Mouse (Mus musculus): ENCODE measurements at regions not wholly inside any gene's neighbourhood (a gene's known extent, or its start where the extent isn't known, plus 50 kb on each side); places are given as distances from the start of the nearest gene placed in this dataset.
"Not testable (repeated sequence)": the region's sequence is repeated elsewhere in the genome, so short reads cannot be mapped to it uniquely, and the experiment has no call there.

DNA sequence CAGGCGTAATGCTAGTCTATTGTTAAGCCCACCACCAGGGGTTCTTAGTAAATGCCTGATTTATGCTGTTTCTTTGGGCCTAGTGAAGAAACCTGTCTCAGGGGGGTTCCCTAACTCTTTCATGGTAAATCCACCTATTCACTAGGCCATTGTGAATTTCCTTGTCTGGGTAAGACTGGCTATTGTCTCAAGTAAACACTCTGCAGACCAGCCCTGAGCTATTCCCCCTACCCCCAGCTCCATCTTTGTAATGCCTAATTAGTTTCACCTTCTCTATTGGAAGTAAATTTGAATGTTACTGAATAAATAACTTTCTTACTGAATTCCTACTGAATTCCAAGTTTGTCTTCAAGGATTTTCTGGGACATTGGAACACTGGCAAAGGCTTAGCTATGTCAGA, 656.2 kb downstream of the Hdgfl1 start:
- 41% methylated on average over 1 of the region's 1 CpGs for WGBS
- H3K27ac ChIP-seq (ENCODE audit: low read depth, low read length); H3K4me2 ChIP-seq (ENCODE audit: low read depth); H3K4me1 ChIP-seq (ENCODE audit: control insufficient read depth, insufficient read depth, low read length); H3K9me3 ChIP-seq (ENCODE audit: control insufficient read depth, low read length); DNase-seq (ENCODE audit: low spot score); H3K4me3 ChIP-seq (ENCODE audit: low read depth, low read length); H3K36me3 ChIP-seq (ENCODE audit: control insufficient read depth, insufficient read depth, low read length); H3K27me3 ChIP-seq (ENCODE audit: control insufficient read depth, insufficient read depth, low read length); H3K9ac ChIP-seq (ENCODE audit: low read length): not testable (repeated sequence)
- ATAC-seq (ENCODE audit: insufficient read depth, low FRiP score, low TSS enrichment) = 0 out of 2 replicates have a peak, but pooled peaks have one; percentile 58

DNA sequence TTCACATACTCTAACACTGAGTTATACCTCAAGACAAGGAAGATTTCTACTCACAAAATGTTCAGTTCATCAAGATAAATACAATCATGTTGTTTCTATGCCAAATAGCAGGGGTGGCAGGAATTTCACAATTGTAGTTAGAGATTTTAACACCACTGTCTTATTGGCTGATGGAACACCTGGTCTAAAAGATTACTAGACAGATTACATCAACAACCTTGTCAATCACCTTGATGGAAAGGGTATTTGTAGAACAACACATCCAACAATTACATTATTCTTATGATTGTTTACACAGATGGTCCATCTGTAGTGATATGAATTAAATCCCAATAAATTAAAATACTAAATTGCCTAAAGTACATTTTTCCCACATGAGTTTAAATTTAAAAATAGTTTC, 657.4 kb downstream of the Hdgfl1 start:
- Histone ChIP-seq H3K9me3 (ENCODE audit: control insufficient read depth, low read length) (no peaks in the 10 kb centered on the region), H3K4me3 (ENCODE audit: low read depth, low read length) (no peak overlapping the region), H3K27me3 (ENCODE audit: control insufficient read depth, insufficient read depth, low read length) (no peaks in the 10 kb centered on the region), H3K27ac (ENCODE audit: low read depth, low read length) (no peak overlapping the region), H3K9ac (ENCODE audit: low read length) (no peak overlapping the region), H3K36me3 (ENCODE audit: control insufficient read depth, insufficient read depth, low read length) (no peaks in the 10 kb centered on the region), H3K4me1 (ENCODE audit: control insufficient read depth, insufficient read depth, low read length) (no peaks in the 10 kb centered on the region), H3K4me2 (ENCODE audit: low read depth) (no peak overlapping the region)
- ATAC-seq (ENCODE audit: insufficient read depth, low FRiP score, low TSS enrichment) (no peak), DNase-seq (ENCODE audit: low spot score) (no peak)

DNA sequence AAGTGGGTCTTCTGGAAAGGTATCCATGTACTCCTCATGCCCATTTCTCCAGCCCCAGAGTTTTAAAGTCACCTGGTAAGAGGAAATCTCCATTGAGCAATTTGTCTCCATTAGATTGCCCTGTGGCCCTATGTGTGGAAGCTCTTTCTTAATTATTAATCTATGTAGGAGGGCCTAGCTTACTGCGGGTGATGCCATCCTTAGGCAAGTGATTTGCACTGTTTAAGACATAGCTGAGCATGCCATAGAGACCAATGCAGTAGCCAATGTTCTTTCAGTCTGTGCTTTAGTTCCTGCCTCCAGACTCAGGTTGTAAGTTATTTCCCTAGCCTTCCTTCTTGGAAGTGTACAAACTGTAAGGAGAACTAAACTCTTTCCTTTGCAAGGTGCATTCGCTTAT, 661.0 kb downstream of the Hdgfl1 start:
- no peak for DNase-seq (ENCODE audit: low spot score)

DNA sequence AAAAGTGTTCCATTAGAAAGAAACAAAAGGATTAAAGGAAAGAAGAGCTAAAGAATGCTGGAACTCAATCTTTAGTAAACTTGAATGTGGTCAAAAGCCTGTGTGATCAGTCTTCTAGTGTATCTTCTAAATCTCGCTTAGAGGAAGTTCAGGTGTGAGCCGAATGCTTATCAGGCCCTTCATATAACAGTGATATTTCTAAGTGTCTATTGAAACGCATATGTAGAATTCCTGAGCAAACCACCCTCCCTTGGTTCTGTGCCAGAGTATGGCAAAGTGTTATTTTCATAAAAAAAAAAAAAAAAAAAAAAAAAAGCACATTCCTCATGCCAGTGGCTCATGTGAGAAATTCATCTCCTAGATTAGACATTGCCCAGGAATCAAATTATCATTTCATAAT, 681.2 kb downstream of the Hdgfl1 start:
- Histone ChIP-seq H3K27me3 (ENCODE audit: control insufficient read depth, insufficient read depth, low read length) (no peaks in the 10 kb centered on the region), H3K36me3 (ENCODE audit: control insufficient read depth, insufficient read depth, low read length) (no peaks in the 10 kb centered on the region), H3K27ac (ENCODE audit: low read depth, low read length) (no peak overlapping the region), H3K4me2 (ENCODE audit: low read depth) (no peak overlapping the region), H3K9ac (ENCODE audit: low read length) (no peak overlapping the region), H3K4me1 (ENCODE audit: control insufficient read depth, insufficient read depth, low read length) (no peaks in the 10 kb centered on the region), H3K9me3 (ENCODE audit: control insufficient read depth, low read length) (no peaks in the 10 kb centered on the region), H3K4me3 (ENCODE audit: low read depth, low read length) (no peak overlapping the region)
- 92% methylated on average over 3 of the region's 3 CpGs for whole genome bisulfite sequencing
- ATAC-seq (ENCODE audit: insufficient read depth, low FRiP score, low TSS enrichment) (no peak), DNase-seq (ENCODE audit: low spot score) (no peak)

More for the DNA sequence above, 661.0 kb downstream of the Hdgfl1 start:
- 86% methylated on average over 2 of the region's 2 CpGs for WGBS
- H3K4me1 ChIP-seq (ENCODE audit: control insufficient read depth, insufficient read depth, low read length) = no peaks in the 10 kb centered on the region
- H3K9ac ChIP-seq (ENCODE audit: low read length) = no peak overlapping the region
- H3K27me3 ChIP-seq (ENCODE audit: control insufficient read depth, insufficient read depth, low read length) = no peaks in the 10 kb centered on the region
- ATAC-seq (ENCODE audit: insufficient read depth, low FRiP score, low TSS enrichment) = no peak
- no peak overlapping the region for H3K4me3 ChIP-seq (ENCODE audit: low read depth, low read length)
- no peak overlapping the region for H3K27ac ChIP-seq (ENCODE audit: low read depth, low read length)
- no peak overlapping the region for H3K4me2 ChIP-seq (ENCODE audit: low read depth)
- no peaks in the 10 kb centered on the region for H3K36me3 ChIP-seq (ENCODE audit: control insufficient read depth, insufficient read depth, low read length)
- H3K9me3 ChIP-seq (ENCODE audit: control insufficient read depth, low read length) = no peaks in the 10 kb centered on the region

DNA sequence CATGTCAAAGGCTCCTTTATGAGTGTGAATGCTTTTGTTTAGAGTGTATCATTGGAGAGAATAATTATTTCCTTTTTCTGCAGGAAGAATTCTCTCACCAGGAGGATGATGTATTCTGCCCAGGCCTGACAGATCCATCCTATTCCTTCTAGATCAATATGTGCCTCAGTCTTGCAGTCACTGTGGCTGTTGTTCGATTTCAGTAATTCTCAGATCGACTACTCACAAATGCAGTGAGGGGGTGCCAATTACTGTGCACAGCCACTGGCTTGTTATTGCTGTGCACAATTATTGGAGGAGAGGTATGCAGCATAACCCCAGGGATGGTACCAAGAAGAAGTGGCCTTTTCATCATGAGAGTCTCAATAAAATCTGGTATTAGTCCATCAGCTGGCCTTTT, 689.2 kb downstream of the Hdgfl1 start:
- no peak overlapping the region for H3K4me2 ChIP-seq (ENCODE audit: low read depth)
- H3K4me1 ChIP-seq (ENCODE audit: control insufficient read depth, insufficient read depth, low read length) = peaks cover 2% of the 10 kb centered on the region; the same call in 1 of the 2 replicates
- H3K27ac ChIP-seq (ENCODE audit: low read depth, low read length) = no peak overlapping the region
- DNase-seq (ENCODE audit: low spot score) (no peak), ATAC-seq (ENCODE audit: insufficient read depth, low FRiP score, low TSS enrichment) (no peak)
- no peaks in the 10 kb centered on the region for H3K27me3 ChIP-seq (ENCODE audit: control insufficient read depth, insufficient read depth, low read length)
- H3K9ac ChIP-seq (ENCODE audit: low read length) = no peak overlapping the region
- no peaks in the 10 kb centered on the region for H3K36me3 ChIP-seq (ENCODE audit: control insufficient read depth, insufficient read depth, low read length)
- H3K9me3 ChIP-seq (ENCODE audit: control insufficient read depth, low read length) = no peaks in the 10 kb centered on the region
- 74% methylated on average over 2 of the region's 2 CpGs for WGBS
- no peak overlapping the region for H3K4me3 ChIP-seq (ENCODE audit: low read depth, low read length)

DNA sequence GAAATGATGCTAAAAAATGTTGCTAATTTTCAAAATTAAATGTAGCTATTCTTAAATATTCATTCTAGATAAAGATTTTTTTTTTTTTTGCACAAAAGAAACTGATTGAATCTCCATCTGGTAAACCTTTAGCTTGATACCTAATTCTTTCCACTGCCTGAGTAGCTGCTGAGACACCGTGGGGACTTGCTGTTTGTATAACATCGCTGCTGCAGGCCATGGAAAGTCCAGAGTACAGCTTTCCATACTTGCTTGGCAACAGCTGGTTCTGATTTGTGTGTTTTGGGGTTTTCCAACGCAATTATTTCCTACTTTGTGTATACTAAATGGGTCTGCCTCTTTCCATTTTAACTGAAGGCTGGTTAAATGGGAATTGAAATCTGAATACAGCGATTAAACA, 689.7 kb downstream of the Hdgfl1 start:
- peaks cover 2% of the 10 kb centered on the region; the same call in 1 of the 2 replicates for H3K4me1 ChIP-seq (ENCODE audit: control insufficient read depth, insufficient read depth, low read length)
- ATAC-seq (ENCODE audit: insufficient read depth, low FRiP score, low TSS enrichment) = no peak
- WGBS = 64% methylated on average over 4 of the region's 4 CpGs
- no peaks in the 10 kb centered on the region for H3K27me3 ChIP-seq (ENCODE audit: control insufficient read depth, insufficient read depth, low read length)
- no peaks in the 10 kb centered on the region for H3K36me3 ChIP-seq (ENCODE audit: control insufficient read depth, insufficient read depth, low read length)
- no peak overlapping the region for H3K27ac ChIP-seq (ENCODE audit: low read depth, low read length)
- no peak overlapping the region for H3K9ac ChIP-seq (ENCODE audit: low read length)
- no peak for DNase-seq (ENCODE audit: low spot score)
- H3K4me2 ChIP-seq (ENCODE audit: low read depth) = no peak overlapping the region
- H3K4me3 ChIP-seq (ENCODE audit: low read depth, low read length) = no peak overlapping the region
- no peaks in the 10 kb centered on the region for H3K9me3 ChIP-seq (ENCODE audit: control insufficient read depth, low read length)

DNA sequence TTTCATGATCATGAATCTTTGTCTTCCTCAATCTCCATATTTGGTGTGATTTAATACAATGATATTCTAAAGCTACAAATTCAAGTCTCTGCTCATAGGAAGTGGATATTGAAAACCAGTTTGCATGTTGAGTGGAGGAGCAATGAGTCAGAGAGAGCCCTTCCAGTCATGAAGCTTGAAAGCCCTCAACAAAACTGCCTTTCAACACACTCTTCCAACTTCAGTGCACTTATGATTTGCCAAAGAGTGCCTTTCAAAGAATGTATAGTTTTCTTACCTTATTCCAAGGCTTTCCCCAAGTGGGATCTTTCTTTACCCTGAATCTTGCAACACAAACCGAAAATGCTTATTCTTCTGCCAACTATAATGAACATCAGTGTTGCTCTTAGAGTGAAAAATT, 690.6 kb downstream of the Hdgfl1 start:
- Histone ChIP-seq H3K9me3 (ENCODE audit: control insufficient read depth, low read length) (no peaks in the 10 kb centered on the region), H3K9ac (ENCODE audit: low read length) (no peak overlapping the region), H3K4me2 (ENCODE audit: low read depth) (no peak overlapping the region), H3K27me3 (ENCODE audit: control insufficient read depth, insufficient read depth, low read length) (no peaks in the 10 kb centered on the region), H3K4me1 (ENCODE audit: control insufficient read depth, insufficient read depth, low read length) (peaks cover 2% of the 10 kb centered on the region; the same call in 1 of the 2 replicates), H3K36me3 (ENCODE audit: control insufficient read depth, insufficient read depth, low read length) (no peaks in the 10 kb centered on the region), H3K27ac (ENCODE audit: low read depth, low read length) (no peak overlapping the region), H3K4me3 (ENCODE audit: low read depth, low read length) (no peak overlapping the region)
- DNase-seq (ENCODE audit: low spot score) (no peak), ATAC-seq (ENCODE audit: insufficient read depth, low FRiP score, low TSS enrichment) (no peak)
- 92% methylated on average over 1 of the region's 1 CpGs for WGBS

DNA sequence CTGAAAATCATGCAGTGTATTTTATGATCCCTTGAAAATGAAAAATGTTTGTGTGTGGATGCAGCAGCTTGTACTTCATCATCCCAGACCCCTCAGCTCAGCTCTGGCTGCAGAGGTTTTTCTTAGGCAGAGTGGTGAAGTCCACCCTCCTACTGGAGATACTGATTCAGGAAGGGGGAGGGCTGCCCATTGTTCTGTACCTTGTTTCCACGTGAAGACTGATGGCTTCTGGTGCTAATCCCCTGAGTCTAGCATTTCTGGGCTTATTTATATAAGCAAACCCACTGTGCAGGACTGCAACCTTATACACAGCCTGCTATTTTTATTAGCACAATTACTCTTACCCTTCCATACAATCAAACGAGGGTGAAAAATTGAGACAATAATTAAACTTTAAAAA, 708.6 kb downstream of the Hdgfl1 start:
- H3K4me1 ChIP-seq (ENCODE audit: control insufficient read depth, insufficient read depth, low read length) = no peaks in the 10 kb centered on the region
- H3K27me3 ChIP-seq (ENCODE audit: control insufficient read depth, insufficient read depth, low read length) = no peaks in the 10 kb centered on the region
- H3K27ac ChIP-seq (ENCODE audit: low read depth, low read length) = no peak overlapping the region
- H3K4me2 ChIP-seq (ENCODE audit: low read depth) = no peak overlapping the region
- no peak for DNase-seq (ENCODE audit: low spot score)
- no peaks in the 10 kb centered on the region for H3K36me3 ChIP-seq (ENCODE audit: control insufficient read depth, insufficient read depth, low read length)
- H3K4me3 ChIP-seq (ENCODE audit: low read depth, low read length) = no peak overlapping the region
- ATAC-seq (ENCODE audit: insufficient read depth, low FRiP score, low TSS enrichment) = no peak
- no peaks in the 10 kb centered on the region for H3K9me3 ChIP-seq (ENCODE audit: control insufficient read depth, low read length)
- WGBS = 40% methylated on average over 2 of the region's 2 CpGs
- H3K9ac ChIP-seq (ENCODE audit: low read length) = no peak overlapping the region

DNA sequence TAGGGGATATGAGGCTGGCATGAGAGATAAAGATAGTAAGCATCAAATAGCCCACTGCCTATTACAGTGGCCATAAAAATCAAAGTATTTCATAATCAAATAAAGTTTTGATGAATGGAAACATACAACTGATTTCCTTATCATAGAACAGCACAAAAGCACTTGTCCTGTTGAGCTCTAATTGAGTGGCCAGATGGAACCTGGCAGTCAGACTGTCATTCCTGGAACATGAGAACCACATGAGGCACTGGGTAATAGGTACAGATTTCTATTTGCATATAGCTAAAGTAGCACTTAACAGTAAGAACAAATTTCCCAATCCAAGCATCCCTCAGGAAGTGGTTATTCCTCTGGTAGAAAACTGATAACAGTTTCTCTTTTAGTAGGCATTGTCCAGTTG, 732.3 kb downstream of the Hdgfl1 start:
- no peaks in the 10 kb centered on the region for H3K4me1 ChIP-seq (ENCODE audit: control insufficient read depth, insufficient read depth, low read length)
- H3K9ac ChIP-seq (ENCODE audit: low read length) = no peak overlapping the region
- no peak overlapping the region for H3K4me3 ChIP-seq (ENCODE audit: low read depth, low read length)
- no peak overlapping the region for H3K4me2 ChIP-seq (ENCODE audit: low read depth)
- H3K9me3 ChIP-seq (ENCODE audit: control insufficient read depth, low read length) = no peaks in the 10 kb centered on the region
- H3K27me3 ChIP-seq (ENCODE audit: control insufficient read depth, insufficient read depth, low read length) = no peaks in the 10 kb centered on the region
- DNase-seq (ENCODE audit: low spot score) (no peak), ATAC-seq (ENCODE audit: insufficient read depth, low FRiP score, low TSS enrichment) (no peak)
- H3K36me3 ChIP-seq (ENCODE audit: control insufficient read depth, insufficient read depth, low read length) = no peaks in the 10 kb centered on the region
- no peak overlapping the region for H3K27ac ChIP-seq (ENCODE audit: low read depth, low read length)
